Mouse (Mus musculus) embryonic facial prominence, embryonic 10.5 days (tissue): ENCODE data around the gene Cpm. TPM values are rescaled to one million over a fixed set of nuclear protein-coding genes. Genes with fewer than 3 reads are reported as not detected.

Experiments used
- DNase-seq: peaks from one replicate; pipeline ENCODE4 v3.0.0-alpha.2; 2017; ENCODE audit warnings: low spot score
- H3K27ac ChIP-seq: fragments of 300-500 bp; sonication (generic); replicated peaks from 2 replicates; pipeline ENCODE4 v1.5.1; 2016; ENCODE audit warnings: mild to moderate bottlenecking
- H3K27me3 ChIP-seq: fragments of 300-500 bp; sonication (generic); replicated peaks from 2 replicates; pipeline ENCODE4 v1.6.1; 2016; ENCODE audit warnings: low read depth, mild to moderate bottlenecking; ENCODE audit not compliant: poor library complexity, severe bottlenecking
- H3K36me3 ChIP-seq: fragments of 300-500 bp; sonication (generic); replicated peaks from 2 replicates; pipeline ENCODE4 v1.6.1; 2016; ENCODE audit warnings: mild to moderate bottlenecking, moderate library complexity
- H3K4me1 ChIP-seq: fragments of 300-500 bp; sonication (generic); 2 replicates; pipeline ENCODE4 v1.6.1; 2016
- H3K4me3 ChIP-seq: fragments of 300-500 bp; sonication (generic); 2 replicates; pipeline ENCODE4 v1.5.1; 2016; ENCODE audit warnings: mild to moderate bottlenecking, moderate library complexity
- H3K9me3 ChIP-seq: fragments of 300-500 bp; sonication (generic); 2 replicates; pipeline ENCODE4 v1.6.1; 2016; ENCODE audit warnings: mild to moderate bottlenecking
- WGBS: fragments of 180-500 bp; shearing (Covaris S2); methylation state at CpG from one replicate; pipeline ENCODE4 v1.1.7; 2016; 5-methylcytosine and 5-hydroxymethylcytosine counted together
- polyA plus RNA-seq: library from polyadenylated mRNA; unstranded; fragments of >200 nt; fragmentation: Nextera tagmentation; extraction: Ambion mirVana; gene quantifications from 2 replicates; pipeline ENCODE4 v1.2.1, GENCODE M21; 2016

Gene Cpm
- polyA plus RNA-seq, 1 experiment from 2014 or later: 11.6 TPM

DNA sequence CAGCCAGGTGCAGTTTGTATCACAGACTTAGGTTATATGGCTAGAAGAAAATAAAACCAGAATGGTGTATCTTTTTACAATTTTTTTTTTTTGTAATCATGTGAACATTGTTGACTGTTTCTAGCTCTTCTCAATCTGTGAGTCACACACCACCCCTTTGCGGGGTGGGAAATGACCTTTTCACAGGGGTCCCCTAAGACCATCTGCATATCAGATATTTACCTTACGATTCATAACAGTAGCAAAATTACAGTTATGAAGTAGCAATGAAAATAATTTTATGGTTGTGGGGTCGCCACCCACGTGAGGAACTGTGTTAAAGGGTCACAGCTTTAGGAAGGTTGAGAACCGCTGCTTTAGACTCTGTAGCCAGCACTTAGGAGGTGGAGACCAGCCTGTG lies 41.5 kb downstream of the Cpm start:
- H3K9me3 ChIP-seq: no peaks in the 10 kb centered on the region

GRCm38 (mm10) chr10:117671266-117671665 lies 42.0 kb downstream of the Cpm start:
- WGBS: 86% methylated on average over 9 of the region's 9 CpGs
- H3K27me3 ChIP-seq: no peaks in the 10 kb centered on the region; the same call in 1 of the 2 replicates

More for the DNA sequence above, 41.5 kb downstream of the Cpm start:
- no peak overlapping the region for H3K27ac ChIP-seq
- H3K4me3 ChIP-seq: no peak overlapping the region
- no peaks in the 10 kb centered on the region for H3K36me3 ChIP-seq
- no peaks in the 10 kb centered on the region for H3K27me3 ChIP-seq
- DNase-seq: no peak
- peaks cover 26% of the 10 kb centered on the region for H3K4me1 ChIP-seq
- 91% methylated on average over 5 of the region's 5 CpGs for WGBS

DNA sequence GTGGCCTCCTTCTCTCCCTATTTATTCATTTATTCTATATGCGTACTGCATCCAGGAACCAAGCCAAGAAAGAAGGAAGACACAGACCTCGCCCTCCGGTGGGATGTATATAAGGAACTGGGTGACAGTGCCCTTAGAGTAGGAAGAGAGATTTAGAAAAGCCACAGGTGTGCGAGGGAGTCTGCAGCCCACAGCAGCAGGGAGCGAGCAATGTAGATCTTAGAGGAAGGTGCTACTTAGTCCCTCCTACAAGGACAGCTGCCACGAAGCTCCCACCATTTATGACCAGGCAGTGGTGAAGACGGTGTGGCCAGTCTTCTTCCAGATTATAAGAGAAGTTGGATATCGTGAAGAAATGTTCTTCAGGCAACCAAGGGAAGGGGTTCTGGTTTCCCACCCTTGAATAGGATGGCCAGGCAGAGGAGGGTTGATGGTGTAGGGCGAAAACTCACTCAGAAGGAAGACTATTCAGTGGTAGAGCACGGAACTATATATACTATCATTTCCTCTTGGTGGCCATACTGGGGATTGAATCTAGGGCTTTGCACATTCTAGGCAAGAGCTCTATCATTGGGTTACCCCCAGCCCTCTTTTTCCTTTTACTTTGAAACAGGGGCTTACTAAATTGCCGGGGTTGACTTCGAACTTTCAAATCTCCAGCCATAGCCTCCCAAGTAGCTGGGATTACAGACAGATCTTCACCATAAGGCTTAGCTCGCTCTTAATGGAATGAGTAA lies 42.8 kb downstream of the Cpm start:
- DNase-seq: no peak
- Histone ChIP-seq H3K4me3 (no peak overlapping the region), H3K9me3 (no peaks in the 10 kb centered on the region), H3K27me3 (no peaks in the 10 kb centered on the region; the same call in 1 of the 2 replicates), H3K4me1 (peaks cover 36% of the 10 kb centered on the region), H3K27ac (no peak overlapping the region), H3K36me3 (no peaks in the 10 kb centered on the region)
- 88% methylated on average over 13 of the region's 13 CpGs for WGBS

More at GRCm38 (mm10) chr10:117671266-117671665, 42.0 kb downstream of the Cpm start:
- DNase-seq: no peak
- H3K4me3 ChIP-seq: no peak overlapping the region
- H3K4me1 ChIP-seq: peaks cover 31% of the 10 kb centered on the region
- H3K27ac ChIP-seq: no peak overlapping the region
- H3K36me3 ChIP-seq: no peaks in the 10 kb centered on the region
- H3K9me3 ChIP-seq: no peaks in the 10 kb centered on the region

DNA sequence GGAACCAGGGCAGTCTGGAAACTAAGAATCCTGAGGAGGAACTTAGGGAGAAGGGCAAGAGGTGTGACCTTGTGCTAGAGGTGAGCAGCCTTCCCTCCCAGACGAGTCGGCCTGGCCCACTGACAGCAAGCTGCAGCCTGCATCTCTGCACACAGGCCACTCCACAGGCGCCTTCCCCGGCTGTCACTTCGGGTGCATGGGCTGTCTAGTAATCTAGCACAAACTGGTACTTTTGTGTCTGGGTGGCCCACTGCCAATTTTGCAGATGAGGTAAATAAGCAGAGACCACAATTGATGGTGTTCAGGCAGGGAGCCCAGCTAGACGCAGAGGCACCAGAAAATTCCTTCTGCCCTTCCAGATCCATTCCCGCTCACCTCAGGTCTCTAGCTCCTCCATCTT lies 43.4 kb downstream of the Cpm start:
- WGBS: 62% methylated on average over 7 of the region's 7 CpGs
- H3K27me3 ChIP-seq: no peaks in the 10 kb centered on the region; the same call in 1 of the 2 replicates
- no peak overlapping the region for H3K4me3 ChIP-seq
- no peaks in the 10 kb centered on the region for H3K36me3 ChIP-seq
- no peak overlapping the region for H3K27ac ChIP-seq
- no peaks in the 10 kb centered on the region for H3K9me3 ChIP-seq
- no peak for DNase-seq
- peaks cover 36% of the 10 kb centered on the region for H3K4me1 ChIP-seq

GRCm38 (mm10) chr10:117673913-117674312 lies 44.6 kb downstream of the Cpm start:
- DNase-seq: no peak
- Histone ChIP-seq H3K9me3 (no peaks in the 10 kb centered on the region), H3K4me1 (peaks cover 35% of the 10 kb centered on the region), H3K27ac (no peak overlapping the region), H3K4me3 (no peak overlapping the region), H3K36me3 (no peaks in the 10 kb centered on the region), H3K27me3 (peaks cover 4% of the 10 kb centered on the region; the same call in 1 of the 2 replicates)
- WGBS: 85% methylated on average over 1 of the region's 1 CpGs

DNA sequence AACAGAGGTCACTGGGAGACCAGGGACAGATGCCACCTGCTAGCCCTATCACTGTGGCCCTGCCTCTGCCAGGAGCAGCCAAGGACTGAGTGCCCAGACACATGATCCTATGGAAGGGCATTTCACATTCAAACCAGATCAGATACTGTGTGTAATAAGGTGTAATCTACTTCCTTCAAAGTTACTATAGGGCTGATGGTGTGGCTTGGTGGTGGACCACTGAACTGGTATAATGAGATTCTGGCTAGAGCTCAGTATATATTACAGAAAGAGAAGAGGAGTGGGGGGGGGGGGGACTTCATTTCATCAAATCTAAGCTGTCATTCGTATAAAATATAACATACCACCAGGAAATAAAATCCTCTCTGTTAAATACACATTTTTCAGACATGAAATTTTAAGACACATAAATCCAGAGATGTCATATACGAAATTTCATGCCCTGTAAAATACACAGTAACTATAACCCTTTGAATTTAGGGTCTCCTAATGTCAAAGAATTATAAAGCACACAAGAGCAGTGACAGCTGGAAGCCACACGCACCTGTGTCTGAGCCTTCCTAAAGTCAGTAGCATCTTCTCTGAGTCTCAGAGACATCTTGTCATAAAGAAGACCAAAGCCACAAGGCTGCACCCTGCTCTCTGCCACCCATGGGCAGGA lies 45.2 kb downstream of the Cpm start:
- no peaks in the 10 kb centered on the region for H3K36me3 ChIP-seq
- no peak overlapping the region for H3K4me3 ChIP-seq
- peaks cover 4% of the 10 kb centered on the region; the same call in 1 of the 2 replicates for H3K27me3 ChIP-seq
- WGBS: 84% methylated on average over 3 of the region's 3 CpGs
- no peaks in the 10 kb centered on the region for H3K9me3 ChIP-seq
- no peak overlapping the region for H3K27ac ChIP-seq
- H3K4me1 ChIP-seq: peaks cover 29% of the 10 kb centered on the region
- DNase-seq: no peak

- DNase-seq: peak; percentile 76
- H3K4me1 ChIP-seq: peaks cover 20% of the 10 kb centered on the region
- peak overlapping the region; percentile 49 for H3K4me3 ChIP-seq
- H3K27ac ChIP-seq: peak overlapping the region; percentile 16; the same call in 1 of the 2 replicates
- H3K9me3 ChIP-seq: no peaks in the 10 kb centered on the region
- H3K27me3 ChIP-seq: peaks cover 4% of the 10 kb centered on the region; the same call in 1 of the 2 replicates
- no peaks in the 10 kb centered on the region for H3K36me3 ChIP-seq
- 48% methylated on average over 20 of the region's 20 CpGs for WGBS
Observed at GRCm38 (mm10) chr10:117675096-117676035, 46.1 kb downstream of the Cpm start.

- Histone ChIP-seq H3K9me3 (no peaks in the 10 kb centered on the region), H3K27me3 (peaks cover 4% of the 10 kb centered on the region; the same call in 1 of the 2 replicates), H3K36me3 (no peaks in the 10 kb centered on the region), H3K4me1 (peaks cover 18% of the 10 kb centered on the region), H3K27ac (peak overlapping the region; percentile 16; the same call in 1 of the 2 replicates), H3K4me3 (peak overlapping the region; percentile 49)
- 45% methylated on average over 19 of the region's 19 CpGs for WGBS
- peak; percentile 25 for DNase-seq
Observed at GRCm38 (mm10) chr10:117676036-117676643, 46.8 kb downstream of the Cpm start.

GRCm38 (mm10) chr10:117676644-117677313 lies 47.5 kb downstream of the Cpm start:
- 35% methylated on average over 17 of the region's 17 CpGs for WGBS
- DNase-seq: no peak

GRCm38 (mm10) chr10:117677494-117678236 lies 48.4 kb downstream of the Cpm start:
- 78% methylated on average over 13 of the region's 13 CpGs for WGBS
- H3K36me3 ChIP-seq: no peaks in the 10 kb centered on the region

More at GRCm38 (mm10) chr10:117676644-117677313, 47.5 kb downstream of the Cpm start:
- Histone ChIP-seq H3K4me1 (peaks cover 18% of the 10 kb centered on the region), H3K27ac (no peak overlapping the region), H3K9me3 (no peaks in the 10 kb centered on the region), H3K27me3 (peaks cover 4% of the 10 kb centered on the region; the same call in 1 of the 2 replicates), H3K4me3 (peak overlapping the region; percentile 49), H3K36me3 (no peaks in the 10 kb centered on the region)

GRCm38 (mm10) chr10:117678357-117678756 lies 49.1 kb downstream of the Cpm start:
- no peaks in the 10 kb centered on the region for H3K36me3 ChIP-seq
- H3K27ac ChIP-seq: no peak overlapping the region
- H3K4me3 ChIP-seq: no peak overlapping the region
- H3K27me3 ChIP-seq: peaks cover 4% of the 10 kb centered on the region; the same call in 1 of the 2 replicates
- 80% methylated on average over 5 of the region's 5 CpGs for WGBS
- no peak for DNase-seq
- no peaks in the 10 kb centered on the region for H3K9me3 ChIP-seq
- peaks cover 17% of the 10 kb centered on the region for H3K4me1 ChIP-seq

More at GRCm38 (mm10) chr10:117677494-117678236, 48.4 kb downstream of the Cpm start:
- H3K4me3 ChIP-seq: no peak overlapping the region
- H3K27me3 ChIP-seq: peaks cover 4% of the 10 kb centered on the region; the same call in 1 of the 2 replicates
- no peak for DNase-seq
- peaks cover 16% of the 10 kb centered on the region for H3K4me1 ChIP-seq
- no peak overlapping the region for H3K27ac ChIP-seq
- no peaks in the 10 kb centered on the region for H3K9me3 ChIP-seq
